In the genomic region with DNA sequence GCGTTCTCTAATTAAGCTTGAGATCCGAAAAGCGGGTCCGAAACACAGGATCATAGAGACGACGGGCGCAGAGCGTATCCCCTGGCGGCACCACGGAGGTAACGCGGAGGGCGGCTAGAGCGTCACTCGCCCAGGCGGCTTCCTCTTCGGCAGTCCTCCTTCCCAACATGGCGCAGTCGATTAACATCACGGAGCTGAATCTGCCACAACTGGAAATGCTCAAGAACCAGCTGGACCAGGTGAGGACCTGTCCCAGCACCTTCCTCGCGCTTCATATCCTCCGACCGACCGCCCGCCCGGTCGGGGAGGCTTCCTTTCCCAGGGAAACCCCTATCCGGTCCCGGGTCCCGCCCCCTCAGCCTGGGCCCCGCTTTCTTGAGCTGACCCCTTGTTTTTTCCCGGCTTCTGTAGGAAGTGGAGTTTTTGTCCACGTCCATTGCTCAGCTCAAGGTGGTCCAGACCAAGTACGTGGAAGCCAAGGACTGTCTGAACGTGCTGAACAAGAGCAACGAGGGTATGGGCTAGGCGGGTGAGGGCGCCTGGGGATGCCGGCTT, we compare ENCODE assay signal across 8 mouse cellular contexts. TPM values are rescaled to one million over a fixed set of nuclear protein-coding genes. Genes with fewer than 3 reads are reported as not detected.
DNase-seq lines count a peak whose midpoint lies in the region.

TSS of gene Pfdn5 (plus strand) at position 95 of the 555 bp plus-strand sequence.

- H3K9me3 ChIP-seq in megakaryocyte, embryonic 14.5 days = no peaks in the 10 kb centered on the region

- peak within 1 kb of the TSS; percentile 95 for H3K4me3 ChIP-seq in megakaryocyte, embryonic 14.5 days (replicated peaks)

- no peaks in the 10 kb centered on the region for H3K27me3 ChIP-seq in megakaryocyte, embryonic 14.5 days (replicated peaks)

- peaks cover 61% of the 10 kb centered on the region for H3K36me3 ChIP-seq in megakaryocyte, embryonic 14.5 days (replicated peaks; ENCODE audit: low read length)

- intact Hi-C loops in gastrocnemius, postnatal 14 days (cut with DNase I; ENCODE audit: low total_unique reads) = no loop called here

- peak; percentile 78 to 79 for DNase-seq in adrenal gland, adult 18-20 months (ENCODE audit: low spot score in 2 of 2)
- peak; percentile 93 for DNase-seq in embryo, embryonic 10.5 days (ENCODE audit: low spot score)
- DNase-seq in gastrocnemius, postnatal 14 days = peak; percentile 86
- peak; percentile 86 for DNase-seq in induced T-regulatory cell, adult 2 months (ENCODE audit: low read depth)
- peak; percentile 72 to 74 for DNase-seq in left cerebral cortex, adult 8-10 months (ENCODE audit: low spot score in 2 of 2)
- DNase-seq in right cerebral cortex, adult 2 months (ENCODE audit: low spot score in 2 of 2) = peak; percentile 91 to 93
- DNase-seq in urinary bladder, postnatal 10 days (ENCODE audit: low spot score) = peak; percentile 44

- peaks cover 26% of the 10 kb centered on the region for H3K4me1 ChIP-seq in megakaryocyte, embryonic 14.5 days

RNA-seq across cellular contexts. Expression of gene Pfdn5, which starts in this region (rescaled TPM):
- 100 to 1,000 TPM; 443 to 458 TPM for total RNA-seq in adrenal gland, adult 18-20 months (2021)
- 100 to 1,000 TPM; 212 to 228 TPM for total RNA-seq in gastrocnemius, postnatal 14 days (2021)
- 100 to 1,000 TPM; 457 to 497 (median 483) TPM for total RNA-seq in left cerebral cortex, adult 8-10 months (2022)
- 5.9 and 58.8 TPM in 2 replicates for polyA plus RNA-seq in megakaryocyte, embryonic 14.5 days (2012; ENCODE audit: insufficient read depth, low replicate concordance)

Comparison
In these comparisons a context has a peak if more than half of its experiments do, and no peak if none do; other contexts are left out.
1. Peak in every context shown above with its lines: DNase-seq and H3K4me3 ChIP-seq.